Mouse (Mus musculus): ENCODE measurements around the gene Mrpl24.

Mrpl24 gene

GRCm38 (mm10) chr3:87947056-87947810, 27.9 kb downstream of the Mrpl24 start:
- no peak for DNase-seq (ENCODE audit: low read depth)

GRCm38 (mm10) chr3:87947811-87948199, 28.5 kb downstream of the Mrpl24 start:
- no peak for DNase-seq (ENCODE audit: low read depth)

GRCm38 (mm10) chr3:87948378-87949265, 29.3 kb downstream of the Mrpl24 start, which contains the start of gene Crabp2:
Gene Crabp2 (plus strand): TSS chr3:87948666.
- no peak for DNase-seq (ENCODE audit: low read depth)

GRCm38 (mm10) chr3:87949266-87949954, 30.1 kb downstream of the Mrpl24 start:
- DNase-seq (ENCODE audit: low read depth): no peak

- no peak for DNase-seq (ENCODE audit: low read depth)
These were observed 30.7 kb downstream of the Mrpl24 start for GRCm38 (mm10) chr3:87949955-87950515.

- DNase-seq (ENCODE audit: low read depth): no peak
These were observed 32.6 kb downstream of the Mrpl24 start for GRCm38 (mm10) chr3:87951946-87952345.

- DNase-seq (ENCODE audit: low read depth): no peak
These were observed 33.1 kb downstream of the Mrpl24 start for GRCm38 (mm10) chr3:87952440-87952839.

- DNase-seq (ENCODE audit: low read depth): no peak
These were observed 38.8 kb downstream of the Mrpl24 start for GRCm38 (mm10) chr3:87958056-87958455.

GRCm38 (mm10) chr3:87958476-87958875, 39.2 kb downstream of the Mrpl24 start:
- no peak for DNase-seq (ENCODE audit: low read depth)

- DNase-seq (ENCODE audit: low read depth): no peak
These were observed 39.7 kb downstream of the Mrpl24 start for GRCm38 (mm10) chr3:87958967-87959366.

- DNase-seq (ENCODE audit: low read depth): no peak
These were observed 40.1 kb downstream of the Mrpl24 start for GRCm38 (mm10) chr3:87959371-87959770.

- DNase-seq (ENCODE audit: low read depth): no peak
These were observed 40.9 kb downstream of the Mrpl24 start for GRCm38 (mm10) chr3:87960191-87960585.

- peak; percentile 85 for DNase-seq (ENCODE audit: low read depth)
These were observed 41.4 kb downstream of the Mrpl24 start for GRCm38 (mm10) chr3:87960586-87961191.

GRCm38 (mm10) chr3:87970184-87970938, 51.1 kb downstream of the Mrpl24 start:
- DNase-seq (ENCODE audit: low read depth): no peak

- DNase-seq (ENCODE audit: low read depth): no peak
These were observed 51.7 kb downstream of the Mrpl24 start, which contains the start of gene Nes for GRCm38 (mm10) chr3:87970939-87971488. Gene Nes (plus strand): TSS chr3:87971078.

- DNase-seq (ENCODE audit: low read depth): no peak
These were observed 52.3 kb downstream of the Mrpl24 start for GRCm38 (mm10) chr3:87971489-87972202.

GRCm38 (mm10) chr3:87972203-87972664, 52.9 kb downstream of the Mrpl24 start:
- DNase-seq (ENCODE audit: low read depth): no peak

GRCm38 (mm10) chr3:87972776-87973175, 53.5 kb downstream of the Mrpl24 start:
- no peak for DNase-seq (ENCODE audit: low read depth)

All from fibroblast of lung, adult 2 months (primary cell).